Mouse (Mus musculus): ENCODE data around the gene Msh5.

Gene Msh5

DNA sequence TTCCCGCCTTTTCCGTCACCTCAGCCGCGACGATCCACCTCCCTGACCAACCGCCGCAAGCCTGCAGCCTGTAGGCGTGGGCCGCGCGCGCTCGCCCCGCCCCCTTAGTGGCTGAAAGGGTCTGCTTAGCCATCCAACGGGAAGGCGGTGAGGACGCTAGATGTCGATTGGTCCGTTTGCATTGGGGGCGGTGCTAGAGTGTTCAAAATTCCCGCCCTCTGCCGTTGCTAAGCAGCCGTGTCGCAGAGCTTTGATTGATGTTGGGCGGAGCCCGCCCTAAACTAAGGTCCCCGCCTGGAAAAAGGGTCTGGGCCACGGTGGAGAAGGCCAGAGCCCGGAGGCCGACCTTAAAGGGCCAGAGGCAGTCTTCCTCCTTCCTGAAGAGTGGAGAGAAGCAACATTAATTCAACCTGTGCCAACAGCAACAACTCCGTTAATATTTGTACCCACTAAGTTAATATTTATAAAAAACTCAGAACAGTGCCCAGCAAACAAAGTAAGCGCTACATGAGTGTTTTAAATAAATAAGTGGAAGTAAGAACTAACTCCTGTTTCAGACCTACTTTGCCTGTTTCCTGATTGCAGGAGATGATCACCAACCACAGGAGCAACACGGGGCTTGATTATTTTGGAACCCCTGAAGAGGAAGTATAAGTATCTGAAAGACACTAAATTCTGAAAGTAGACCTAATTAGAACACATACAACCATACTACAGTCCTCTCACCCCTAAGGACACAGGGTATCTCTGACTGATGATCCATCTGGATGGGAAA is at the start of gene Msh5:
Msh5 (minus strand) TSS at position 65 of the 775 bp plus-strand sequence.
- DNase-seq (ENCODE audit: low spot score in 2 of 2) = peak; percentile 96

DNA sequence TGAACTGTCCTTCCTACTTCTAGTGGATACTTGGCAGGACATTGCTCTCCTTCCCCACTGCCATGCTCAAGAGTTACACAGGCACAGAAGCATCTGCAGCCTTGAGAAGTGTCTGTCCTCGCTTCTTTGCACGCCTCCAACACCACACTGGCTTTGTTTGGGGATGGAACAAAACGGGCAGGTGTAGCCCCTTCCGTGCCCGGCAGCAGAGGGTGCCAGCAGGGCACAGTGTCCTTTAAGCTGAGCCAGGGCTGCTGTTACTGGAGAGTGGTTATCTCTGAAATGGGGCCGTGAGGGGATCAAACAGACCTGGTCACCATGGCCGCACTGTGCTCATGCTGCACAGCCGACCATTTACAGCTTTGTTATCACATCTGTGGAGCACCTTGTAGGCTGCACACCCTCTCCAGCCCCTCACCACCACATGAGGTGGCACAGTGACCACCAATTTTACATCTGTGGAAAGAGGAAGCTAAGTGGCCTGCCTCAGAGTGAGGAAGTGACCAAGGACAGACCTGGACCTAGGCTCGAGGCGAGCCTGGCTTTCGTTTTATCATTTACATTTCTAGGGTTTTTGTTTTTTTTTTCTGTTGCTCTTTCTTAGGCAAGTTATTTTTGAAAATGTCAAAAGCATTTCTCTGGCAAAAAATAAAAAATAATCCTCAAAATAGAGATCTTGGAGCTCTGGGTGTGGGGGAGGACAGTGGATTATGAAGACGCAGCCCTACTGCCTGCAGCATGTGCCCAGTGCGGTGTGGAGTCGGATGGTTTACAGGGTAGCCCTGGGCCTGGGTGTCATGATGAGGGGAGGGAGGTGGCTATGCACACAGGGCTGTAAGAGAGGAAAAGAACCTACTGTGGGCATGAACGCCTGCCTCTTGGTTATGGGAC is 48.2 kb upstream of the Msh5 start:
- no peak for DNase-seq (ENCODE audit: low spot score in 2 of 2)

DNA sequence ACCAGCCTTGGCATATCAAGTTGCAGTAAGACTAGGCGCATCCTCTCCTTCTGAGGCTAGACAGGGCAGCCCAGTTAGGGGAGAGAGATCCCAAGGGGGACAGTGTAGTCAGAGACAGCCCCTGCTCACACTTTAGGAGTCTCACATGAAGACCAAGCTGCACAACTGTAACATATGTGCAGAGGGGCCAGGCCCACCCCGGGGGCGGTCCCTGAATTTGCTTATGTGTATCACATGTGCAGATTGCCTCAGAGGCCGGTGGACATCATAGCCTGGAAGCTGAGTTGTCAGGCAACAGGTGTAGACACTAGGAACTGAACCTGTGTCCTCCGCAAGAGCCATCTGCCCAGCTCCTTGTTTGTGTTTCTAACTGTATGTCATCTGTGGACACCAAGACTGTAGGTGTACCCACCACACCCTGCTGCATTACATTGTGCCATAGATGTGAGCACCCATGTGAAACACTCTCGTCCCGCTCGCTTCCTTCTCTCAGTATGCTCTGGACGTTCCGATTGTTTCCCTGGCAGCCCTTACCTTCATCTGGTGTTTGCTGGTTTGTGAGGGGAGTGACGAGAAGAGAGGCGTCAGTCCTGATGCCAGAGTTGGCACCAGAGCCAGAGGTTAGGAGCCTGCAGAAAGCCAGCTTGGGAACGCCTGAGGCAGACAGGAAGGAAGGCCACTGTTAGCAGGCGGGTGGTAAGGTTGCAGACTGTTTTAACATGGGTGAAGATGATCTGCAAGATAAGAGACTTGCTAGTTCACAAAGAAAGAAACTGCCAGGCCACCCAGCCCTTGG is 46.1 kb upstream of the Msh5 start:
- DNase-seq (ENCODE audit: low spot score in 2 of 2) = no peak

DNA sequence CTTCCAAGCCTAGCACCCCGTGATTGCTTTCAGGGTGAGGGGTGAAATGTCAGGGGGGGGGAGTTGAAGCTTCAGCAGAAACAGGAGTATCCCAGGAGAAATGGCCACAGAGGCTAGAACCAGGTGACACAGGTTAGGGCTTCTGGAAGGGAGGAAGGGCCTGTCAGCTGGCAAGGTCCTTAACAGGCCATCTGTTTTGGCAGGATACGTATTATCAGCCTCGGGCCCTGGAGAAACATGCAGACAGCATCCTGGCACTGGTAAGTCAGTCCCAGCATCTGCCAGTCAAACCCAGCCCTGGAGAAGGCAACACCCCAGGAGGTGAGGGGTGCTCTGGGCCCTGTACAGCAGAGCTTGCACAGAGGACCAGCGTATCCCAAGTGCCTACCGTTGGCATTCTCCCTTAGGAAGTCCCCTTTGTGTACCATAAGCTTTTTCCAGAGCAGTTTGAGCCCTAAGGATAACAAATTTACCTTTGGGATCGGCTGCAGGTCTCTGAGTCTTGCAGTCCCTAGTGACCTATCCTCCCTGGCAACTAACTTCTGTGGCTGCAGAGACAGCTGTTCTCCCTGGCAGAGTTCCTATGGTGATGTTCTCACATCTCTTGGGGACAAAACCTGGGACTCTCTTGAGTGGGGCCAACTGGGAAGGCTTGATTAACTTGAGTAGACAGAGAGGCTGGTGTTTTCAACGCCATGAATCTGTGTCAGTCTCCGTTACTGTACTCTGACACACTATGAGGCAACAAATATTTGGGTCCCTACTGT is 43.8 kb upstream of the Msh5 start:
- no peak for DNase-seq (ENCODE audit: low spot score in 2 of 2)

DNA sequence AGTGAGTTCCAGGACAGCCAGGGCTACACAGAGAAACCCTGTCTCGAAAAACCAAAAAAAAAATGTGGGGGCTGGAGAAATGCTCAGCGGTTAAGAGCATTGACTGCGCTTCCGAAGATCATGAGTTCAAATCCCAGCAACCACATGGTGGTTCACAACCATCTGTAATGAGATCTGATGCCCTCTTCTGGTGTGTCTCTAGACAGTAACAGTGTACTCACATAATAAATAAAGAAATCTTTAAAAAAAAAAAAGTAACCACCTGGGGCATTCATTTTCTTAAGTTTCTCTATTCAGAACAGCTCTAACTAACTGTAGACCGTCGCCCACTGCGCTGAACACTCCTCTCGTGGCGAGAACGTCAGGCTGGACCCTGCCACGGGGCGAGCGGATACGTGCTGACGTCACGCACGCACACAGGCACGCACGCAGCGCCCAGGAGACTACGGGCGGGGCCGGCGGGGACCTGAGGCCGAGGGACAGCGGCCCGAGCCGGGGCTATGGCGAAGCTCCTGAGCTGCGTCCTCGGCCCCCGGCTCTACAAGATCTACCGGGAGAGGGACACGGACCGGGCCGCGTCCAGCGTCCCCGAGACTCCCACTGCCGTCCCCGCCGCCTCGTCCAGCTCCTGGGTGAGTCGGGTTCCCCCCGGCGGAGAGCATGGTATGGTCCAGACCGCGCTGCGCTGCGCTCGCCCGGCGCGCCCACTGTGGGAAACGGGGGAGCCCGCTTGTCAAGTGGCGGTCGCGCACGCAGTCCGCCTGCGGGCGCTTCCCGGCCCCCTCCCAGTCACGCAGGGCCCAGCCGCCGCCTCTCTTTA is 42.5 kb upstream of the Msh5 start, which contains the start of gene Abhd16a:
Abhd16a (plus strand) TSS at position 439 of the 820 bp plus-strand sequence.
- peak; percentile 93 to 94 for DNase-seq (ENCODE audit: low spot score in 2 of 2)

DNA sequence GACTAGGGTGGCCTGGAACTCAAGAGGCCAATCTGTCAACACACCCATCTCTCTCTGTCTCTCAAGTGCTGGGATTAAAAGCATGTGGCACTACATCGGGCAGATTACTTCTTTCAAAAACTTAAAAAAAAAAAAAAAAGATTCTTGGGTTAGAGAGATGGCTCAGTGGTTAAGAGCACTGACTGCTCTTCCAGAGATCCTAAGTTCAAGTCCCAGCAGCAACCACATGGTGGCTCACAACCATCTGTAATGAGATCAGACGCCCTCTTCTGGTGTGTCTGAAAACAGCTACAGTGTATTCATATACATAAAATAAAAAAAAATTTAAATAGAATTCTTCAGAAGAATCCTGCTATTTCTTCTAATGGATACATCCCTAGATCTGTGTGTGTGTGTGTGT is 41.6 kb upstream of the Msh5 start:
- DNase-seq (ENCODE audit: low spot score in 2 of 2) = no peak

DNA sequence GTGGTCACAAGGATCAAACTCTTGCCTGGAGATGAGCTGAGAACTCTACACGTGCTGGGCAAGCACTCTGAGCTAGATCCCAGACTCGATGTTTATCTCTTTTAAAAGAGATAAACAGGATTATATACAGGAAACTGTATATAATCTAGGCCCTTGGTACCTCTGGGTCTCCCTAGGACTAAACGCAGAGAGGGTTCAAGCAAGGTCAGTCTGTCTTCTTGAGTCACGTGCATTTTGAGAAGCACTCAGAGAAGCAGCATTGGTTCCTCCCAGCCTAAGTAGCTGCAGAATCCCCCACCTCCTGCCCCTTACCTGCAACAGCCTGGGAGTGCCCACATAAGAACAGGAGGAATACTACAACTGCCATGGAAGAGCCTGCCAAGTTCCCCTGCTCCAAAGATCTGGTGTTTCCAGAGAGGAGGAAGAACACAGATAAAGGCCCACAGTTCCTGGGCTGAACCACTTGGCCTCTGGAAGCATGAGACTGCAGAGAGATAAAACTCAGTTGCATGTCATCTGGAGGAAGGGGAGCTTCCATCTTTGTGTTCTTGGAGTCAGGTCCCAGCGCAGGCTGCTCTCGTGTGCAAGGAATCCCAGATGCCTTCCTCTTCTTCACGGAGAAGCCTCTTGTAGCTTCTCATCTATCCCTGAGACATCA is 38.8 kb upstream of the Msh5 start, which contains the start of gene Ly6g6f:
Ly6g6f (minus strand) TSS at position 403 of the 658 bp plus-strand sequence.
- DNase-seq (ENCODE audit: low spot score in 2 of 2) = no peak

DNA sequence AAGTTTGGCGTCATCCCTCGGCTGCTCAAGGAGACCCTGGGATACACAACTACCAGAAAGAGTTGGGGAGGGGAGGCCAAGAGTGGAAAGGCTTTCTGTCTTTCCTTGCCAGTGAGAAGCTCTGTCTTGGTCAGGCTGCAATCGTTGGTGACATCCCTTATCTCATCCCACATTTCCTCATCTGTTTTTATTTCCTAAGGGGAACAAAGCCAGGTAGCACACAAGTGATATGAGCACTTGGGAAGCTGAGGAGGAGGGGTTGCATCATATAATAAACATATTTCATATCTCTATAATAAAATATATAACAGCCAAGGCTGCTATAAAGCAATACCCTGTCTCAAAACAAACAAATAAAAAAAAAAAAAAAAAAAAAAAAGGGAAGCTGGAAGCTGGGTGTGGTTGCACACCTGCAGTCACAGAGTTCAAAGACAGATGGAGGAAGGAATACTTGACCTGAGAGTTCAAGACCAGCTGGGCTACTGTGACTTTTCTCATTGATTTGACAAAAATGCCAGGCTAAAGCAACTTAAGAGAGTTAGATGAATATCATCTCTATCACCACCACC is 37.5 kb upstream of the Msh5 start:
- no peak for DNase-seq (ENCODE audit: low spot score in 2 of 2)

DNA sequence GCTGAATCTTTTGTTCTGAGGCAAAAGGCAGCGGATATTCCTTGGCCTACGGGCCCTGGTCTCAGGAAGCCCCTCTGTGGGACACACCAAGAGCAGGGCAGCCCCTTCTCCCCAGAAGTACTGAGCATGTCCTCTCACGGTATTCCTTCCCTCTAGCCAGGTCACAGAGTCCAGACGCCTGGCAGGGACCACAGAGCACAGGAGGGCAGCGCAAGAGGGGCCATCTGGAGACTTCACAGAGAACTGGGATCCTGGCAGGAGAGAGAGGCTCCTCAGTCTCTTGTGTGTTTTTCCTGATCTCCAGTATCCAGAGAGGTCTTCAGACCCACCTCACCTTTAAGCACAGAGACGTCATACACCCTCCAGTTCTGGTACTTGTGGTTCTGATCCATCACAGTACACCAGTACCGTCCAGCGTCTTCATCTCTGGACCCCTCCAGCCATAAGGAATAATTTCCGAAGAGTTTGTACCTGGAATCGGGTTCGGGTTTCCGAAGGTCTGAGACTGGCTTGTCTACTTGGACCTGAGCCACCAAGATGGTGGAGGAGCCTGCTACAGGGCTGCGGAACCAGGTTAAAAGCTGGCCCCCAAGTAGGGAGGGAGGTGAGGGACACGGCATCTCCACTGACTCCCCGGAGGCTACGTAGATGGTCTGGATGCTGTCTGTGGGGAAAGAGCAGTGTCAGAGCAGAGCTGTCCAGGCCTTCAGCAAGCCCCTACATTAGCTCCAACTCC is 36.5 kb upstream of the Msh5 start:
- no peak for DNase-seq (ENCODE audit: low spot score in 2 of 2)

DNA sequence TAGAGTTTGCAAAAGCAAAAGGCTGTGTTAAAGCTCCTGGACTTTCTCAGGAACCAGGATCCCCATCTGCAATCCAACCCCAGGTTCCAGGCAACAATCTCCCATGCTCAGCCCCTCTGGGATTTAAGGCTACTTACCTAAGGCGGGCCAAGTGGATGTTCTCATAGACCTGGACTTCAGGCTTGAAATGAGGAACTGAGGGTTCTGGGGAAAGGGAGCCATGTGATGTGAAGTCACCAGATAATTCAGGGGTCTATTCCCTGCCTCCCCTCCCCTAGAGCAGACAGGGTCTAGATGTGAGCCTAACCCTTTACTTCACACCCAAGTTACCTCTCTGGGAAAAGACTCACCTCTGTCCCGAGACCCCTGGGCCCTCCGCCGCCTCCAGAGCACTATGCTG is 34.2 kb upstream of the Msh5 start:
- no peak for DNase-seq (ENCODE audit: low spot score in 2 of 2)

DNA sequence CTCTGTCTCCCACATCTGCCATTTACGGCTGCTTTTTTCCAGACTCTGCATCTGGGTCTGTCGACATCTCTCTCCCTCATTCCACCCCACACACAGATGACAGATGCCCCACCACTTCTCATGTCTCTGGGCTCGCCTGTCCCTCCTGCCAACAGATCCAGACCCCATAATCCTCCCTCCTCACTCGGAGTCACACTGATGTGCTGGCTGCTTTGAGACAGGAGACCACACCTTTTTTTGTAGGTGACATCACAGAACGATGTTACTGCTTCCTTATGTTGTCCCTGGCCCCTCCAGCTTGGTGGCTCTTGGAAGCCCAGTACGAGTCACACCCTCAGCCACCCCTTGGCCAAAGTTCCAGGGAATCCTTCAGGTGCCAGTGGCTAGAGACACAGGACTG is 33.7 kb upstream of the Msh5 start:
- DNase-seq (ENCODE audit: low spot score in 2 of 2) = no peak

DNA sequence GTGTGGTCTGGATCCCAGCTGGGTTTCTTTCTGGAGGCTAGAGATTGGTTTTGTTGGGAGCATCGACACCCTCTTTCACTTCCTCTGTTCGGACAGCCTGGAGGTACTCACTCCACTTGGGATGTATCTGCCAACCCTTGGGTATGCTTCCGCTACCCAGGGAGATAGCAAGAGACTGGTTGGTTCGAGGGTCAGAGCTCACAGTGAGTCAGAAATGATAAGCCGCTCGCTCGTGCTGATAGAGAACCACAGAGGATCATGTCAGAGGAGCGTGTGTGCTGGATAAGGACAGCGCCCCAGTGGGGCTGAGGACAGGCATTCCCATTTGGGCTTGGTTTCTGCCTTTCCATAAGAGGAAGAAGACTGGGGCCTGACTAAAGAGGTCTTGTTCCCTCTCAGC is 33.2 kb upstream of the Msh5 start:
- DNase-seq (ENCODE audit: low spot score in 2 of 2) = no peak

DNA sequence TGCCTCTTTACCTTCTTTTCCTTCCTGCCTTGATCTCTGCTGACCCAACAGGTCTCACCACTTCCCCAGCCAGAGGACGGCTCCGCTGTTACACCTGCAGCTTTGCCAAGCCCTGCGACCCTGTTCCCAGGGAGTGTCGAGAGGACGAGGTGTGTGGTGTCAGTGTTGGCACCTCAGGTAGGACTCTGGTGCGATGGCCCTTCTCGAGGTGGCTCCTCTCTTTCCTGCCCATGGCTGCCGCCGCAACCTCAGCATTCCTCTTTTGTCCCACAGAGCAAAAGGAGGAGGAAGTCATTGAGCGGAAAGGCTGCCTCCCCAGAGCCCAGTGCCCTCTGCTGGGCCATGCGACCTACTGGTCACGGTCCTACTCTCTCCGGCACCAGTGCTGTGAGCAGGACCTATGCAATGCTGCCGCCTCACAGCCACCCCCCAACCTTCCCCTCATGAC is 31.3 kb upstream of the Msh5 start, which contains the start of gene Ly6g6d:
Ly6g6d (minus strand) TSS at position 280 of the 448 bp plus-strand sequence.
- peak in 1 of 2 experiments; percentile 47 for DNase-seq (ENCODE audit: low spot score in 2 of 2)

DNA sequence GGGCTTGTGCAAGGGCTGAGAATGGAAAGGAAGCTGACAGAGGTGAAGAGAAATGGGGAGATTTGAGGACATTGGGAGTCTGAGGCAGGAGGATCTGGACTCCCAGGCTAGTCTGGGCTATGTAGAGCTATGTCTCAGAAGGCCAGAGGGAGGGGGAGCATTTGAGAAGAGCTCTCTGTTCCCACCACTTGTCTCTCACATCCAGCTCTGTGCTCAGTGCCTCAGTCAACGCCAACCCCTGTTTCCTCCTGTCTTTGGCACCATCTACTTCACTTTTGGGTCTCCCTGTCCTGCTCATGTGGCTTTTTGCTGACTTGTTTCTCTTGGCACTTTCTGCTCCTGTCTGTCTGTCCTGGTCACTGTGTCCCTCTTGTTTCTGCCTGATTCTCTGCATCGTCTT is 30.7 kb upstream of the Msh5 start:
- DNase-seq (ENCODE audit: low spot score in 2 of 2) = no peak

DNA sequence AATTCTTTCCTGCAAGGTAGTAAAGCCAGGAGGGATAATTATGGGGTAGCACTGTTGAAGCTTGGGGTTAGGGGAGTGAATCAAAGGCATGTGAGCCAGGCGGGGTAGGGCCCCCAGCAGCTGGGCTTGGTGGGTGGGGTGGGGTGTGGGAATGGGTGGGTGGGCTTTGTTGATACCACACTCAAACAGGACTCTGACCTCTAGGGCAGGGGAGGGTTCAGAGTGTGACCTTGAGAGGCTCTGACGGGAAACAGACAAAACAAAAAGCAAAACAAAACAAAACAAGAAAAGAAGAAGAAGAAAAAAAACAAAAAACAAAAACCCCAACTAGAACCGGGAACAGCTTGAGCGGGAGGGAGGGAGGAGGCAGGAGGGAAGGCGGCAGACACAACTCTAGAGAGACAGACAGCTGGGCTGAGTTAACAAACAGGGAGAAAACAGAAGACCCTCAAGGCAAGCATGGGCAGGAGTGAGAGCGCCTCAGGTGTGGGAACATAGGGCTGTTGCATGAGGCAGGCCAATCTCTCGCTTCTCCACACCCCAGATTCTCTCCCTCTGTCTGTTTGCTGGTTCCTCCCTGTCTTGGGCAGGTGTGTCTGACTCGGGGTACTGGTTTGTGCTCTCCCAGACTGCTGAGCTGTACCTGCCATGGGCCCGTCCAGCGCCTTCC is 30.1 kb upstream of the Msh5 start, which contains the start of gene Ly6g6e:
Ly6g6e (plus strand) TSS at position 396 of the 670 bp plus-strand sequence.
- no peak for DNase-seq (ENCODE audit: low spot score in 2 of 2)

DNA sequence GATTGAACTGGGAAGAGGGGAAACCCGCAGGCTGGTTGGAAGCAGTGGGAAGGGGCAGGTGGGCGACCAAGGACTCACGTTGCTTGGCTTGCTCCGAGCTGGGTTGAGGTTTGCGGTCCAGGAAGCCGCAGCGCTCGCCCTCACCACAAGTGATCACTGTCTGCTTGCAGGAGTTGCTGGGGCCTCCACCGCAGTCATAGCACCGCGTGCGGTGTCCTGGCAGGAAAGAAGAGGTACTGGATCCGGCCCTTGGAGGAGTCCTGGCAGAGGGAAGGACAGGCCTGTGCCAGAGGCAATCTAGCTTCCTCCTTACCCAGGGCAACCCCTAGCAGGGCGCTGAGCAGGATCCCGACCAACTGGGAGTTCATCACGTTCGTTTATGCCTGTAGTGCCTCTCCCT is 27.6 kb upstream of the Msh5 start:
- no peak for DNase-seq (ENCODE audit: low spot score in 2 of 2)

DNA sequence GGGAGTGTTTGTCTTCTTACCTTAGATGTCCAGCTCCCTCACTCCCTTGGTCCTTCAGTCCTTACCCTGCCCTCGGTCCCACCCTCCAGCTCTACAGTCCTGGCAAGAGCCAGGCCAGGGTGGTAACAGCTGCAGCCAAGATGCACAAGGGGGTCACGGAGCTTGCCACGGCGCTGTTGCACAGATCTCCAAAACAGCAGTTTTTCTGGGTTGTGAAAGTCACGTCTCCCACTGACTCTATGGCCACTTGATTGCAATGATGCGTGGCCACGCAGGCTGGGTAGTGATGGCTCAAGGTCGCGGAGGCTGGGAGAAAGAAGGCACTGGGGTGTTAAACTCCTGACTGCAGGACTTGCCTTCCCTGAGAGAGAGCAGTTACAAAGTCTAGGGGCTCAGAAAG is 24.9 kb upstream of the Msh5 start:
- no peak for DNase-seq (ENCODE audit: low spot score in 2 of 2)
